Mouse (Mus musculus): ENCODE data around the gene Mybl2.
"Not testable (repeated sequence)": the region's sequence is repeated elsewhere in the genome, so short reads cannot be mapped to it uniquely, and the experiment has no call there.

Gene Mybl2

DNA sequence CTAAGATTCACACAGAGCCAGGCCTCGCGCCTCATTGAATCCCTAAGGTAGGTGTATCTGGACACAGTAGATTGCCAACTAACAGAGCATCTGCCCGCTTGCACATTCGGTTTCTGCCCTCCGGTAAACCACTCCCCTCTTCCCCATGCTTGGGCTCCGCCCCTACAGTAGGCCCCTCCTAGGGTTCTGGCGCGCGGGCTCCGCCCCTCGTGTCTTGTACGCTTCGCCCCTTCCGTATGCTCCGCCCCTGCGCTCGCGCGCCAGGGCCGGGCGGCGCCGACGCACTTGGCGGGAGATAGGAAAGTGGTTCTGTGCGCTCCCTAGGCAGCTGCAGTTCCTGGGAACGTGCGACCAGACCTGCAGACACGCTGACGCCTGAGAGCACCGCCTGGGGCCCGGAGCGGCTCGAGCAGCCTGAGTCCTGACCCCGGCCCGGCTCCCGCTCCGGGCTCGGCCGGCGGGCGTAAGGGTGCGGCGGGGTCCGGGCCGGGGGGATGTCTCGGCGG lies at the start of gene Mybl2:
Gene Mybl2, plus strand, starts transcription at position 353 of the 506 bp plus-strand sequence.
- DNase-seq = peak; percentile 97

DNA sequence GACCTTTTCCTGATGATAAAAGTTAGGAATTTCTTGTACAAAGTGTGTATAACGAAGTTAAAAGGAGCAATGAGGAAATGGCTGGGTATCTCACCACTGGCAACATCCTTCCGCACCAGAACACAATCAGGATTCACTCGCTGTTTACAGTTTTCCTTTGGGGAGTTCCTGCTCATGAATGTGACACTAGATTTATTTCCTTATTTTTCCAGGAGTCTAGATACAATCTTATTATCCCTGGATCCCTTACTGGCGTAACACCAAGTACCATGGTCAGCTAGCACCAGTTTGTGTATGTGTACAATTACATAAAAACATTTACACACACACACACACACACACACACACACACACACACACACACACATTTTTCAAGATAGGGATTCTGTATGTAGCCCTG lies 47.2 kb upstream of the Mybl2 start:
- DNase-seq = peak; percentile 75

DNA sequence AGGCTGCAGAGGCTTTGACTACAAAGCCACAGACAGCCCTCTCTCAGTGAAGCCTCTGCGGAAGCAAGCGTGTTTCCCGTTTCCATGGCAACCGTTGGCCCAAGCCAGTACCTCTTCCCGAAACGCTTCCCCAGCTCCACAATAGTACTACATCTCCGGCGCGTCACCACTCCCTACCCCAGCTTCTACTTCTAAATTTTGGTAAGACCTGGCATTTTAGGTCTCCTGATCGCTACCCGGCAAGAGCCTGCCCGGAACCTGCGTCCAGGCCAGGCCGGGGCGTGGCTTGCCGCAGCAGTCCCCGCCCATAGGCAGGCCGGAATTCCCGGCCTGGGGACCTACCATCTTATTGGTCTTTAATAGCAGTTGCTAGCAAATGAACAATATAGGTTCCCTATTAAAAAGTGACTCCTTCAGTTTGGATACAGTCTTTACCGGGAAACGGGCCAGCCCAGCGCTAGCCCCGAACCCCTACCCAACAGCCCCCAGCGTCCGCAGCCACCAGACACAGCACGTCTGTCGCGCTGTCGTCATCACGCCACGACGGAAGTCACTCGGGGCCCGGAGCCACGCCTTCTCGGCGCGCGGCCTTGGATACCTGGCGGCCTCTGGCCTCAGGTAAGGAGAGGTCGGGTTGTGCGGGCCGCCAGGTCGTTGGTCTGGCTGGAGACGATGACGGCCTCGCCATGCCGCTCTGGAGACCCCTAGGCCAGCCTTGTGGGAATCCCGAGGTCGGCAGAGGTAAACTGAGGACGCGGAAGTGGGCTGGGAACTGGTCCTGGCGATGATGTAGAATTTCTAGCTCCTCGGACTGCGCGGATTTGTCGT lies 37.4 kb upstream of the Mybl2 start, which contains the start of gene Ift52:
Gene Ift52, plus strand, starts transcription at position 439 of the 828 bp plus-strand sequence.
- peak; percentile 95 for DNase-seq

DNA sequence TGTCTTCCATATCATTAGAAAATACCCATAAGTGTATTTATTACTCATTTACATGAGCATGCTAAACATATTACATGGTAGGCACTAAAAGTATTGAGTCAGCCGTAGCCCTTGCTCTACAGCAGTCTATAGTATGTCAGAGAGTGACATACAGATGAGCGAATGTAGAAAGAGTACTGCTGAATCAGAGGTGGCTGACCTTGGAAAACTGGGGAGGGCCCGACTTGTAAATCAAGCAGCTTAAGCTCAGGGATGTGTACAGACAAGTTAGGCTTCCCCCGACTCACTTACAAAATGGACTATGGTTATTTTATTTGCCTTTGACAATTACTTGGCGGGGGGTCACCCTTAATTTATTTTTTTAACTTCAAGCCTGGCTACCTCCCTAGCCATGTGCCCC lies 23.2 kb upstream of the Mybl2 start:
- DNase-seq = no peak

DNA sequence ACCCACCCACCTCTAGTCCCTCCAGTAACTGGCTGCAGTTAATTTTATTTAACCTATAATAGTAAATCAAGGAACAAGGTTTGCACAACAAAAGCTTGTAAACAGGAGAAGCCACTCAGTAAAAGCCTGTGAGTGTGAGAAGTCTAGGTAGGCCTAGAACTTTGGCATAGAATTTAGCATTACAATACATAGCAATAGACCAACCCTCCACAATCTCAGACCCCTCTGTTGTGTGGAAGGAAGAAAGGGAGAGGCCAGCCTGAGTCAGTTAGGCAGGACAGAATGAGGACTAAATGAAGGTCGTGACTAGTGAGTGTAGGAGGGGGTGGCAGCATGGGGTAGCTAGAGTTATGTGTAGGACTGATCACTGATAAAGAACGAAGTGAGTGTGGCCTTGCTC lies 22.7 kb upstream of the Mybl2 start:
- DNase-seq = no peak

DNA sequence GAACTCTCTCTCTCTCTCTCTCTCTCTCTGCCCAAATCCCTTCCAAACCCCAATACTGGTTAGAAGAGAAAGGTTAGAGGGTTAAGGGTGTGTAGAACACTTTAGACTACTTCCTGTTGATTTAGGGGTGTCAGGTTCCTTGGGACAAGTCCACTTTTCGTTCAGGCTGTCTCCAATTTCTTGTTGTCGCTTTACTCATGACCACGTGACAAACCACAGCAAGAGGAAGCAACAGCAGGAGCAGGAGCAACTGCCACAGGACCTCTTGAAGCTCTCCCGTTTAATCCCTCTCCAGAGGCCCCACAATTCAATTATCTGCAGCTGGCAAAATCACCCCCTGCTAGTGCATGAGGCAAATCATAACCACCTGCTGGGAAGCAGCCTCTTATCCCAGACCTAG lies 21.9 kb upstream of the Mybl2 start:
- DNase-seq = no peak

DNA sequence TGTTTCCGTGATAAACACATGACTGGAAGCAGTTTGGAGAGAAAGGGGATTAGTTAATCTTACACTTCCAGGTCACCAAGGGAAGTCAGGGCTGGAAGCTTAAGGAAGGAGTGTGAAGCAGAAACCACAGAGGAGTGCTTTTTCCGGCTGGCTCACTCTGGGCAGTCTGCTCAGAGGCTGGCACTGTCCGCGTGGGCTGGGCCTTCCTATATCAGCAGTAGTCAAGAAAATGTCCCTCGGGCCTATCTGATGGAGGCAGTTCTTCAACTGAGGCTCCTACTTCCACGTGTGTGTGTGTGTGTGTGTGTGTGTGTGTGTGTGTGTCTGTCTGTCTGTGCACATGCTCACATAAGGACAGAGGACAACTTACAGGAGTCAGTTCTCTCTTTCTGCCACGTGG lies 14.5 kb upstream of the Mybl2 start:
- no peak for DNase-seq

DNA sequence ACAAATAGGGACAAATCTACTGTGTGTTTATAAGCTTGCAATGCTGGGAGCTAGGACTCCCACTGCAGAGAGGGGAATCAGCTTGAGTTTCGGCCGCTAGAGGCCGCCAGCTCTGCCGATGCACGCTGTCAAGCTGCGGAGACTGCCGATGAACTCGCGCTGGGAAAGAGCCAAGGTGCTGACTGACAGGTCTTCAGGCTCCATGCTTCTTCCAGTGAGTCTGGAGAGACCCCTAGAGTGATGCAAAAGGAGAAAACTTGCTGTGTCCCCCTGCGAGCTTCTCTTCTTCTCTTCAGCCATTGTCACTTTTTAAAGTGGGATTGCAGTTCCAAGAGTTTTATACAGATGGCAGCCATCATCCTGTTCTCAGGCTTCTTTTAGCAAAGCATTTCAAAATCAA lies 6.4 kb upstream of the Mybl2 start:
- DNase-seq = peak; percentile 85

DNA sequence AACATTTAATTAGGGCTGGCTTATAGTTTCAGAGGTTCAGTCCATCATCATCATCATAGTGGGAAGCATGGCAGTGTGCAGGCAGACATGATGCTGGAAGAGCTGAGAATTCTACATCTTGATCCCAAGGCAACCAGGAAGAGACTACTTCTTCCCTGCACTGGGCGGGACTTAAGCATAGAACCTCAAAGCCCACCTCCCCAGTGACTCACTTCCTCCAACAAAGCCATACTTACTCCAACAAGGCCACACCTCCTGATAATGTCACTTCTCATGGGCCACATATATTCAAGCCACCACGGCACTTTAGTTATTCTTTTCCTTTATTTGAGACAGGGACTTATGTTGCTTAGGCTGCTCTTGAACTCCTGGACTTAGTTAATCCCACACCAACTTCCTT lies 5.4 kb upstream of the Mybl2 start:
- no peak for DNase-seq

DNA sequence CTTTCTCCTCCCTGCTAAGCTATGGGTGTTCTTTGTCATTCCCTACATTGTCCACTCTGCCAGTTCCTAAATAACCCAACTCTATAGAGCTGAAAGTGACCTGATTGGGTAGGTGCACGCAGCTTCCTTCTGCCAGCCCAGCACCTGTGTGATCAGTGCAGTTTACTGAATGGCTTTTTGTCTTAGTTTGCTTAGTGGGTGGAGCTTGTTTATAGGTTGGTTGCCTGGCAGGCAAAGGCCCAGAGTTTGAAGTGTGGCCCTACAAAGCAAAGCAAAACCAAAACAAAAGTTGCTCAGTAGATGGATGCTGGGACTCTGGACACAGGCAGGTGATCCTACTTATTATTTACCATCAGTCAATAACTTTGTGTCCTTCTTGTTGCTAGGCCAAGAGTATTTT lies 2.8 kb upstream of the Mybl2 start:
- DNase-seq = peak; percentile 32

DNA sequence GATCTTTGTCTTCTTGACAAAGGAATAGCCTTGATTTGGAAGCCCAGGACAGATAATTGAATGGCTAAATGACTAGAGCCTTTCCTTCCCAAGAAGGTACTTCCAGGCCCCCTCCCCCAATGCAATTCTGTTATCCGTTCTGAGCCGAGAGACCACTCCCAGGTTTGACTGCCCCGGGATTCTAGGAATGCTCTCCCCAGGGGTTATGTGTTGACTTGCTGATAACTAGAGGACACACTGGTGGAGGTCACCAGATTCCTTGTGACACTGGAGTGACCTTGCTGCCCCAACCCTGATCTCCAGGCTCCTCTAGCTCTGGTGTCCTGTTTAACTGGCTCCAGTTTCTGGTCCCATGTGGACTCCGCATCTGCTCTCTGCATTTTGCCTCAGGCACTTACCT lies 2.4 kb upstream of the Mybl2 start:
- peak; percentile 30 for DNase-seq

DNA sequence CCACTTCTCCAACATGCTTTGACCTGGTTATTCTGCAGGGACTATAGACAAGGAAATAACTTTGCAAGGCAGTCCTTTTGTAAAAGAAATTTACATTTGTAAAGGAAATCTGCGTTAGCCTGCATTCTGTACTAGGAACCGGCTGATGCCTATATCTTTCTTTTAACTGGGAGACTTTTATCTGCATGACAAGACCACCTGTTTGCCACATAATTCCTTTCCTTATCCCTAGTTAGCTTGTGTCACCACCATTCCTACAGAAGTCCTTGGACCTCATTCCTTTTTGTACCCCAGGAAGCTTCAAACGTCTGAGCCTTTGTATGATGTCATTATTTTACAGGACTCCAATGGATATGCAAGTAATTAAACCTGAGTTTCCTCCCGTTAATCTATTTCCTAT lies 1.7 kb upstream of the Mybl2 start:
- no peak for DNase-seq

DNA sequence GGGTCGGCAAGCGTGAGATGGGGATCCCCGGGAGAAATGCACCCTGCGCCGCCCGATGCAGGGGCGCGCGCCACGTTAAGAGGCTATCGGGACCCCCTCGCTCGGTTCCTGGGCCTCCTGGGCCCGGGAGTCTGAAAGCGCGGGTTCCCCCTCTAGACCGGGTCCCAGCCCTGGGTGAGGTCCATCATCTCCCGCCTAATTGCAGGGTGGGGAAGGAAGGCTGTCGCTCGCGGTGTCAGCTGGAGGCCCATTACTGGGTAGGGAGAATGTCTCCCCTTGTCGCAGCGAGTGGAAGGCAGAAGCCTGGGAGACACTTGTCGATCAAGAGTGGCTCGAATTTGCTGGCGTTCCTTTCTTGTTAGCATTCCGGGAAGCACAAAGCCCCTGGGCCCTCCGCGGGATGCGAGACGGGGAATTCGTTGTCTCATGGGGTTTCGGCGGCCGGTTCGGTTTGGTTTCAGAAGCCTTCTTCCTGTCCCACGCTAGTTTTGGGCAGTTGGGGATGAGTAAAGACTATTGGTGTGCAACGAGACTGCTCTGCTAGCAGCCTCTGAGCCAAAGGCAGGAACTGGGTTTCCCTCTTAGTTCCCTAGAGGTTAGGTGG lies 506 bp downstream of the Mybl2 start:
- DNase-seq = no peak

DNA sequence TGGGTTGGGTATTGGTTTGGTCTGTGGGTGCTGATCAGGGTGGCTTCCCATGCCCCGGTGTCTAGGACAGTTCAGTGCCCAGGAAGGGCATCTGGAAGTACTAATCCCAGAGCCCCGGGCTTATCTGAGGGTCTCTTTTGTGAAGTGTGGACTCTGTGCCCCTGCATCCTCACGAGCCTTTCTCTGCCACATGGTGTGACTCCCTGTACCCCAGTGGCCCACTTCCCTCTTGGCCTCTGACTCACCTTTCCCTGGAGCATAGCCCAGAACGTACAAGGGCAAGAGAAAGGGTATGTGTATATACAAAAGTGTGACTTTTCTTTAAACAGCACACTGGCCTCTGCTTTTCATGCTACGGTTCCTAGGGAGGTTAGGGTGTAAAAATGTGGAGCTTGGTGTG lies 1.2 kb downstream of the Mybl2 start:
- DNase-seq = no peak

DNA sequence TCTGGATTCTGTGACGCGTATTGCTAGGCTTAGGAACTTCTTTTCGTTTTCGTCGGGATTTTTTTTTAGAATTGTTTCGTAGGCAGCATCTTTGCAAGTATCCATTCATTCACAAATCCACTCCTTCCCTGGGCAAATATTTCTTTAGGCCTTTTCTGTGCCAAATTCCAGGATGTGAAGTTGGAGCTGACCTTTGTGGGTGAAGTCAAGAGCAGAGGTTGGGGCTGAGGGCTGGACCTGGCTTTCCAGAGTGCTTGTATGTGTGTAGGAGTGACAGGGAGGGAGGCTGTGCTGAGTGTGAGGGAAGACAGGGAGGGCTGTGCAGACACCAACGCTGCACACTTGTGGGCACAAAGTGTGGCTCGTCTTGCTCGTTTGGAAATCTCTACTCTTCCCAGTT lies 2.1 kb downstream of the Mybl2 start:
- peak; percentile 49 for DNase-seq

DNA sequence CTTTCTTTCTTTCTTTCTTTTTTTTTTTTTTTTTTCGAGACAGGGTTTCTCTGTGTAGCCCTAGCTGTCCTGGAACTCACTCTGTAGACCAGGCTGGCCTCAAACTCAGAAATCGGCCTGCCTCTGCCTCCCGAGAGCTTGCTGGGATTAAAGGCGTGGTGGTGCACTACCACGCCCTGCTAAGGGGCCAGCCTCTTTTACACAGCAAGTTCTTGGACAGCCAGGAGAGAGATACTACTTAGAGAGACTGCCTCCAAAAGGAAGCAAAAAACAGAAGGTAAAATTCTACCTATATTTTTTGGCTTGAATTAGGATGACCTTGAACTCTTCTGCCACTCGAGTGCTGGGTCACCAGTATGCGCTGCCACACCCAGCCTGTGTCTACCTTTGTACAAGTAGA lies 4.5 kb downstream of the Mybl2 start:
- not testable (repeated sequence) for DNase-seq

DNA sequence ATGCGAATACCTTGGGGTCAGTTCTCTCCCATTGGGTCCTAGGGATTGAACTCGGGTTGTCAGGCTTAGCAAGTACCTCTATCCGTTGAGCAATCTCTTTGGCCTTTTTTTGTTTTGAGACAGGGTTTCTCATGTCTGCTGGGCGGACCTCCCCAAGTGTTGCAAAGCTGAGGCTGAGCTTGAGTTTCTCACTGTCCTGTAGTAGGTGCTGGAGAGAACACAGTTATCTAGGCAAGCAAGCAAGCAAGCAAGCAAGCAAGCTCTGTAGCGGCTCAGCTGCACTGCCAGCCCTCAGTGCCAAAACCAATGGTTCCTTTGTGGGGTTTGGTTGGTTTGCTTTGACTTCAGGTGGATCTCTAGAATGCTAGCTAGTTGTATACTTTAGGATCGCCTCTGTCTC lies 6.1 kb downstream of the Mybl2 start:
- DNase-seq = no peak

DNA sequence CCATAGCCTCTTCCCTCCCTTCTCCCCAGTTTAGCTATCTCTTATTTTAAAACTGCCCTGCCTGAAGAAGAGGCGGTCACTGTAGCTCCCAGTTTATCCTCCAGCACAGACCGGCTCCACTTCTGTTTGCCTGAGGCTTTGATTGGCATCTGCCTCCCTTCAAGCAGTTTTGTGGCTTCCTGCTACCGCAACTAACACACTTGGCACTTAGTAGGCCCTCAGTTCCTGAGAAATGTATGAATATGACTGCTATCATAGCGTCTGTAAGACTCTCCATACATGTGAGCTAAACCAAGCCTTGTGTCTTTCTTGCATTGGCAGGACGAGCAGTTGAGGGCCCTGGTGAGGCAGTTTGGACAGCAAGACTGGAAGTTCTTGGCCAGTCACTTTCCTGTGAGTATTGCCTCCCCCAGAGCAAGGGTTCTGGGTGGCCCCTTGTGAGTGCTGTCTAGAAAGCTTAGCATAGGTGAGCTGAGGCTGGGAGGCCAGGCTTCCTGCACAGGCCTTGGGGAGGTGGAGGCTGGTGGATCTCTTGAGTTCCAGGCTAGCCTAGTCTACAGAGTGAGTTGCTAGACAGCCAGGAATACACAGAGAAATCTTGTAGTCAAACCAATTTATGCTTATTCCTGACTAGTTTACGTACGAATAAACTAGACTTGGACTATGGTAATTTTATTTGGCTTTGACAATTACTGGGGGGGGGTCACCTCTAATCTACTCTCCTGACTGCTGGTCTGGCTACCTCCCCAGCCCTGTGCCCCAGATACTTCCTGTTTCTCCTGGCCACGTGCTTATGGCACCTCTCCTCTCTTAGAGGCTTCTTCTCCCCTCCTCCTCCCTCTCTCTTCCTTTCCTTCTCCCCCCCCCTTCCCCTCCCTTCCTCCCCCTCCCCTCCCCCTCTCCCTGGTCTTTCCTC lies 7.0 kb downstream of the Mybl2 start:
- no peak for DNase-seq

DNA sequence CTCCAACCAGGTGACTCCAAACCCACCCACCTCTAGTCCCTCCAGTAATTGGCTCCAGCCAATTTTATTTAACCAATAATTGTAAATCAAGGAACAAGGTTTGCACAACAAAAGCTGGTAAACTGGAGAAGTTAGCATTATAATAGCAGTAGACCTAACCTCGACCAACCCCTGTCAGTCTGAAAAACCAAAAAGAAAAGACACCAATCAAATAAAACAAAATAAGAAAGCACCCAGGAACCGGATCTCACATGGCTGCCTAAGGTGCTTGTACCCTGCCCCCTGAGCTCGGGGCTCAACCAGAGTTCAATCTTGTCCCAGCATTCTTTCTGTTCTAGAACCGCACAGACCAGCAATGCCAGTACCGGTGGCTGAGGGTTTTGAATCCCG lies 7.6 kb downstream of the Mybl2 start:
- DNase-seq = no peak

DNA sequence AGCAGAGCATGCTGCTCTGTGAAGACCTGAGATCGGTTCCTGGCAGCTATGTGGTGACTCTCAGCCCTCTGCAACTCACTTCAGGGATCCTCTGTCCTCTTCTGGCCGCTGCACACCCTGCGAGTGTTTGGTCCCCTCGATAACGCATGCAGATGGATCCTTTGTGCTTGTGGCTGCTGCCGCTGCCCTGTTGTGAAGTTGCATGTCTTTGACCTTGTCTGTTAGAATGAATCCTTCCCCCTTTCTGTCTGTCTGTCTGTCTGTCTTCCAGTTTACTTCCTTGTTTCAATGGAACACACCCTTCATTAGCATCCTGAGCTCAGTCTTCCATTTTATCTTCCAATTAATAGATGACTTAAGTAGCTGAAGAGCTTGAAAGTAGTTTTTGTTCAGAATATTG lies 11.8 kb downstream of the Mybl2 start:
- DNase-seq = no peak

DNA sequence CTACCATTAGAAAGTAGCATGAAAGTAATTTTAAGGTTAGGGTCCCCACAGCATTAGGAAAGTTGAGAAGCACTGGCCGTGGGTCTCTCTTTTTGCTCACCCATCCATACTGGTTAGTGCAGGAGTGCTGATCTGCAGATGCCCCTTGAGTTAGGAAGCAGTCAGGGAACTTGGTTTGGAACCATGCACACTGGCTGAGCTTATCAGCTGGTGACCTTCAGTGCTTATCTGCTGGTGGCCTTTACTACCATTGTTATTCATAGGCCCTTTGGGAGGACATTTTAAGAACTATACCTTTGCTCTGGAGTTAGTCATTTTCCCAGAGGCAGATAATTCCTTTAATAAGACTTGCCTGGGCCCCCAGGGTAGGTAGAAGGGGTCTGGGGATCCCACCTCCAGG lies 12.7 kb downstream of the Mybl2 start:
- DNase-seq = no peak

DNA sequence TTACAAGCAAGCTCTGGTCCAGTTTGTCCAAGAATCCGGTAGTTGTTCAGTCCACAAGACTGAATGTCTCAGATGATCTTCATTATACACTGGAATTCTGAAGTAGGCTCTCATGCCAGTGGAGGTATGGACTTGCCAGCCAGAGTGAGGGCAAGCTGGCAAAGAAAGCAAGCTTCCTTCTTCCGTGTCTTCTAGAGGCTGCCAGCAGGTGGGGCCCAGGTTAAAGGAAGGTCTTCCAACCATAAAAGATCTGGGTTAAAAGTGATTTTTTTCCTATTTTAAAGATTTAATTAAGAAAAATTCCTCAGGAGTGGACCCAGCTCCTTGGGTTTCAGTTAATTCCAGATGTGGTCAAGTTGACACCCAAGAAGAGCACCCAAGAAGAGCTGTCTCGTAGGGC lies 15.7 kb downstream of the Mybl2 start:
- DNase-seq = no peak

DNA sequence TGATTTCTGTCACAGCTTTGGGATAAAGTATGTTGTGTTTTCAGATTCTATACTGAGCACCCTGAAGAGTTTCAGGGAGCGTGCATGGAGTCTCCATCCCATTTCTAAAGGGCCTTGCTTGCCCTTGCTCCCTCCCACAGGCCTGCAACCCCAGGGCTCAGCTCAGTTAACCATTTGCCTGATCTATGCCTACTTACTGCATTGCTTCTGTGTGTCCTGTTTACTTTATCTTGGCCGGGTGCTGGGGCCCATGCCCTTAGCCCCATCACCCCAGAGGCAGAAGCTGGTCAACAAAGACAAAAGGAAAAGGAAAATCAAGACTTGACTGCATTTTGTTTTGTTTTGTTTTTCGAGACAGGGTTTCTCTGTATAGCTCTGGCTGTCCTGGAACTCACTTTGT lies 17.1 kb downstream of the Mybl2 start:
- DNase-seq = no peak
